Mouse (Mus musculus) heart, adult 2 months (tissue): ENCODE results near the gene Zfp940.

ENCODE experiments used
- CTCF ChIP-seq: fragments of 200-600 bp; IDR thresholded peaks from 2 replicates; pipeline ENCODE4 v1.8.1; 2022; ENCODE audit warnings: antibody characterized with exemption, mild to moderate bottlenecking, moderate library complexity
- EP300 ChIP-seq: fragments of 200-500 bp; IDR thresholded peaks from 2 replicates; pipeline ENCODE4 v1.6.1; 2011; ENCODE audit warnings: low read depth, low read length, control low read depth; ENCODE audit not compliant: insufficient read depth
- POLR2A ChIP-seq: fragments of 200-500 bp; IDR thresholded peaks from 2 replicates; pipeline ENCODE4 v1.6.1; 2011; ENCODE audit warnings: mild to moderate bottlenecking, low read depth, low read length, control low read depth; ENCODE audit not compliant: insufficient read depth

- no peak for TF ChIP-seq POLR2A
- TF ChIP-seq CTCF = no peak
- TF ChIP-seq EP300 = no peak
Observed at GRCm38 (mm10) chr7:29836816-29837215, 16.7 kb downstream of the Zfp940 start.
